Mouse (Mus musculus) liver, embryonic 11.5 days (tissue): ENCODE results near the gene Eno1. TPM values are rescaled to one million over a fixed set of nuclear protein-coding genes. Genes with fewer than 3 reads are reported as not detected.

Experiments
- polyA plus RNA-seq: library from polyadenylated mRNA; unstranded; fragments of >200 nt; fragmentation: Nextera tagmentation; extraction: Ambion mirVana; gene quantifications from 2 replicates; pipeline ENCODE4 v1.2.1, GENCODE M21; 2014

The Eno1 gene
- polyA plus RNA-seq, 1 experiment from 2014 or later, result 2,392 TPM

Other genes starting within 250 kb of the Eno1 start
- gene H6pd, start 227.7 kb upstream of the Eno1 start, polyA plus RNA-seq, result 9.4 and 9.8 TPM in 2 replicates
- gene Gpr157, start 149.4 kb upstream of the Eno1 start, polyA plus RNA-seq, result 0.29 and 0.31 TPM in 2 replicates
- 0.14 and 0.48 TPM in 2 replicates for gene Slc2a5, start 117.4 kb upstream of the Eno1 start, polyA plus RNA-seq
- not detected in 2 replicates for gene Slc2a7, start 87.7 kb upstream of the Eno1 start, polyA plus RNA-seq
- gene Car6, start 35.4 kb upstream of the Eno1 start, polyA plus RNA-seq, result not detected in 2 replicates
- gene Rere, start 44.9 kb downstream of the Eno1 start, polyA plus RNA-seq, result 22.6 and 23.3 TPM in 2 replicates